Mouse (Mus musculus): Measurements from ENCODE around the gene Sox18. TPM values are rescaled to one million over a fixed set of nuclear protein-coding genes. Genes with fewer than 3 reads are reported as not detected.

Sox18 gene
- total and polyA plus RNA-seq, 3 experiments = 0.04 TPM; not detected in 2

- Histone ChIP-seq H3K9me3 (replicated peaks; ENCODE audit: insufficient read depth, low read length) (no peaks in the 10 kb centered on the region), H3K27ac (ENCODE audit: control insufficient read depth, low read depth, low read length) (no peak overlapping the region), H3K79me2 (ENCODE audit: control insufficient read depth, insufficient read depth, low read length, poor library complexity) (no peaks in the 10 kb centered on the region), H3K9ac (ENCODE audit: control insufficient read depth, low read depth, low read length, poor library complexity, severe bottlenecking) (no peak overlapping the region), H3K4me1 (ENCODE audit: control insufficient read depth in 1 of 2, insufficient read depth in 2 of 2, low read length in 2 of 2) (peaks cover 0 to 4% of the 10 kb centered on the region in 2 experiments; a peak in 1 of 4 replicates), H3K36me3 (ENCODE audit: control insufficient read depth in 1 of 2, insufficient read depth in 2 of 2, low read length in 2 of 2) (peaks cover 5 to 11% of the 10 kb centered on the region in 2 experiments), H3K27me3 (ENCODE audit: control insufficient read depth in 1 of 2, insufficient read depth in 2 of 2, low read length in 2 of 2) (no peaks in the 10 kb centered on the region), H3K4me3 (ENCODE audit: control insufficient read depth in 1 of 2, insufficient read depth in 1 of 2, low read depth in 2 of 2, low read length in 2 of 2) (no peak overlapping the region)
- no peak for DNase-seq (ENCODE audit: low read depth, low spot score)
- TF ChIP-seq RAD21 (IDR thresholded peaks at IDR 0.05; ENCODE audit: low read depth, low read length) (no peak), ZC3H11A (IDR thresholded peaks at IDR 0.05; ENCODE audit: low read depth, low read length) (no peak), TAL1 (IDR thresholded peaks at IDR 0.05; ENCODE audit: low read length) (no peak), ZNF384 (IDR thresholded peaks at IDR 0.05; ENCODE audit: low read depth, low read length) (peak; percentile 58)
These were observed 43.0 kb downstream of the Sox18 start for GRCm38 (mm10) chr2:181628471-181628870.

- Histone ChIP-seq H3K4me3 (ENCODE audit: control insufficient read depth in 1 of 2, insufficient read depth in 1 of 2, low read depth in 2 of 2, low read length in 2 of 2) (no peak overlapping the region), H3K36me3 (ENCODE audit: control insufficient read depth in 1 of 2, insufficient read depth in 2 of 2, low read length in 2 of 2) (peaks cover 5 to 9% of the 10 kb centered on the region in 2 experiments), H3K79me2 (ENCODE audit: control insufficient read depth, insufficient read depth, low read length, poor library complexity) (no peaks in the 10 kb centered on the region), H3K9ac (ENCODE audit: control insufficient read depth, low read depth, low read length, poor library complexity, severe bottlenecking) (no peak overlapping the region), H3K4me1 (ENCODE audit: control insufficient read depth in 1 of 2, insufficient read depth in 2 of 2, low read length in 2 of 2) (peaks cover 0 to 4% of the 10 kb centered on the region in 2 experiments; a peak in 1 of 4 replicates), H3K27me3 (ENCODE audit: control insufficient read depth in 1 of 2, insufficient read depth in 2 of 2, low read length in 2 of 2) (no peaks in the 10 kb centered on the region), H3K9me3 (replicated peaks; ENCODE audit: insufficient read depth, low read length) (no peaks in the 10 kb centered on the region), H3K27ac (ENCODE audit: control insufficient read depth, low read depth, low read length) (no peak overlapping the region)
- DNase-seq (ENCODE audit: low read depth, low spot score) = peak; percentile 39
- TF ChIP-seq SMC3 (IDR thresholded peaks at IDR 0.05; ENCODE audit: low read depth, low read length) = peak; percentile 53
- TF ChIP-seq CTCF (IDR thresholded peaks at IDR 0.05 in 2 of 3, conservative IDR thresholded peaks at IDR 0.05 in 1 of 3; ENCODE audit: control insufficient read depth in 1 of 3, insufficient read depth in 1 of 3, low read depth in 2 of 3, low read length in 3 of 3, poor library complexity in 1 of 3, severe bottlenecking in 1 of 3) = peak; percentile 25 to 57 (median 33); a peak in 5 of 6 replicates
- TF ChIP-seq RAD21 (IDR thresholded peaks at IDR 0.05; ENCODE audit: low read depth, low read length) = peak; percentile 20; the same call in 1 of the 2 replicates
- no peak for TF ChIP-seq ETS1 (IDR thresholded peaks at IDR 0.05; ENCODE audit: low read depth, low read length)
These were observed 48.0 kb downstream of the Sox18 start for GRCm38 (mm10) chr2:181623401-181623800.

Other genes with a start within 250 kb of the Sox18 start
- gene Zbtb46, start 212.2 kb downstream of the Sox18 start, total RNA-seq (2012; rRNA removed) = 0.10 and 0.23 TPM in 2 replicates
- gene Zbtb46, start 212.2 kb downstream of the Sox18 start, polyA plus RNA-seq (2012; ENCODE audit: insufficient read depth in 1 of 2, insufficient read length in 2 of 2, low read depth in 1 of 2, low replicate concordance in 2 of 2, missing spikeins in 1 of 2) = under 1 TPM in 1 of 2 experiments, not detected in 1; 0.64 TPM
- gene Abhd16b, start 178.4 kb downstream of the Sox18 start, total RNA-seq (2012; rRNA removed) = not detected in 2 replicates
- under 1 TPM in 1 of 2 experiments, not detected in 1; 0.08 TPM for gene Abhd16b, start 178.4 kb downstream of the Sox18 start, polyA plus RNA-seq (2012; ENCODE audit: insufficient read depth in 1 of 2, insufficient read length in 2 of 2, low read depth in 1 of 2, low replicate concordance in 2 of 2, missing spikeins in 1 of 2)
- gene Tpd52l2, start 174.5 kb downstream of the Sox18 start, total RNA-seq (2012; rRNA removed) = 88.2 and 99.5 TPM in 2 replicates
- gene Tpd52l2, start 174.5 kb downstream of the Sox18 start, polyA plus RNA-seq (2012; ENCODE audit: insufficient read depth in 1 of 2, insufficient read length in 2 of 2, low read depth in 1 of 2, low replicate concordance in 2 of 2, missing spikeins in 1 of 2) = 100 to 1,000 TPM in 1 of 2 experiments, not detected in 1; 119 TPM
- gene Dnajc5, start 151.2 kb downstream of the Sox18 start, total RNA-seq (2012; rRNA removed) = 50.6 and 51.9 TPM in 2 replicates
- gene Dnajc5, start 151.2 kb downstream of the Sox18 start, polyA plus RNA-seq (2012; ENCODE audit: insufficient read depth in 1 of 2, insufficient read length in 2 of 2, low read depth in 1 of 2, low replicate concordance in 2 of 2, missing spikeins in 1 of 2) = 100 to 1,000 TPM in 1 of 2 experiments, 10 to 100 TPM in 1; 57.9 to 338 TPM
- gene Uckl1, start 86.7 kb downstream of the Sox18 start, total RNA-seq (2012; rRNA removed) = 15.2 and 15.6 TPM in 2 replicates
- gene Uckl1, start 86.7 kb downstream of the Sox18 start, polyA plus RNA-seq (2012; ENCODE audit: insufficient read depth in 1 of 2, insufficient read length in 2 of 2, low read depth in 1 of 2, low replicate concordance in 2 of 2, missing spikeins in 1 of 2) = 10 to 100 TPM in 1 of 2 experiments, not detected in 1; 24.6 TPM
- 56.0 and 58.7 TPM in 2 replicates for gene Prpf6, start 79.8 kb downstream of the Sox18 start, total RNA-seq (2012; rRNA removed)
- 10 to 100 TPM in 1 of 2 experiments, not detected in 1; 69.4 TPM for gene Prpf6, start 79.8 kb downstream of the Sox18 start, polyA plus RNA-seq (2012; ENCODE audit: insufficient read depth in 1 of 2, insufficient read length in 2 of 2, low read depth in 1 of 2, low replicate concordance in 2 of 2, missing spikeins in 1 of 2)
- 13.4 and 15.5 TPM in 2 replicates for gene Zfp512b, start 78.8 kb downstream of the Sox18 start, total RNA-seq (2012; rRNA removed)
- gene Zfp512b, start 78.8 kb downstream of the Sox18 start, polyA plus RNA-seq (2012; ENCODE audit: insufficient read depth in 1 of 2, insufficient read length in 2 of 2, low read depth in 1 of 2, low replicate concordance in 2 of 2, missing spikeins in 1 of 2) = 10 to 100 TPM in 1 of 2 experiments, not detected in 1; 37.6 TPM
- gene Samd10, start 72.4 kb downstream of the Sox18 start, total RNA-seq (2012; rRNA removed) = 0.56 and 0.89 TPM in 2 replicates
- 1 to 10 TPM in 1 of 2 experiments, not detected in 1; 4.6 TPM for gene Samd10, start 72.4 kb downstream of the Sox18 start, polyA plus RNA-seq (2012; ENCODE audit: insufficient read depth in 1 of 2, insufficient read length in 2 of 2, low read depth in 1 of 2, low replicate concordance in 2 of 2, missing spikeins in 1 of 2)
- not detected in 2 replicates for gene Gm29797, start 14.6 kb downstream of the Sox18 start, total RNA-seq (2012; rRNA removed)
- not detected for gene Gm29797, start 14.6 kb downstream of the Sox18 start, polyA plus RNA-seq (2012; ENCODE audit: insufficient read depth in 1 of 2, insufficient read length in 2 of 2, low read depth in 1 of 2, low replicate concordance in 2 of 2, missing spikeins in 1 of 2)
- 6.7 and 7.3 TPM in 2 replicates for gene Tcea2, start 8.7 kb upstream of the Sox18 start, total RNA-seq (2012; rRNA removed)
- gene Tcea2, start 8.7 kb upstream of the Sox18 start, polyA plus RNA-seq (2012; ENCODE audit: insufficient read depth in 1 of 2, insufficient read length in 2 of 2, low read depth in 1 of 2, low replicate concordance in 2 of 2, missing spikeins in 1 of 2) = 10 to 100 TPM in 1 of 2 experiments, not detected in 1; 17.0 TPM
- gene Rgs19, start 22.3 kb upstream of the Sox18 start, total RNA-seq (2012; rRNA removed) = 45.5 and 46.2 TPM in 2 replicates
- gene Rgs19, start 22.3 kb upstream of the Sox18 start, polyA plus RNA-seq (2012; ENCODE audit: insufficient read depth in 1 of 2, insufficient read length in 2 of 2, low read depth in 1 of 2, low replicate concordance in 2 of 2, missing spikeins in 1 of 2) = 100 to 1,000 TPM in 1 of 2 experiments, not detected in 1; 157 TPM
- gene Lkaaear1, start 26.8 kb upstream of the Sox18 start, total RNA-seq (2012; rRNA removed) = not detected in 2 replicates
- gene Lkaaear1, start 26.8 kb upstream of the Sox18 start, polyA plus RNA-seq (2012; ENCODE audit: insufficient read depth in 1 of 2, insufficient read length in 2 of 2, low read depth in 1 of 2, low replicate concordance in 2 of 2, missing spikeins in 1 of 2) = not detected
- 0.04 TPM in 1 of 2 replicates, not detected in the other for gene Oprl1, start 43.4 kb upstream of the Sox18 start, total RNA-seq (2012; rRNA removed)
- under 1 TPM in 1 of 2 experiments, not detected in 1; 0.25 TPM for gene Oprl1, start 43.4 kb upstream of the Sox18 start, polyA plus RNA-seq (2012; ENCODE audit: insufficient read depth in 1 of 2, insufficient read length in 2 of 2, low read depth in 1 of 2, low replicate concordance in 2 of 2, missing spikeins in 1 of 2)
- not detected in 2 replicates for gene Myt1, start 91.7 kb upstream of the Sox18 start, total RNA-seq (2012; rRNA removed)
- gene Myt1, start 91.7 kb upstream of the Sox18 start, polyA plus RNA-seq (2012; ENCODE audit: insufficient read depth in 1 of 2, insufficient read length in 2 of 2, low read depth in 1 of 2, low replicate concordance in 2 of 2, missing spikeins in 1 of 2) = not detected
- gene Pcmtd2, start 166.2 kb upstream of the Sox18 start, total RNA-seq (2012; rRNA removed) = 9.9 and 10.3 TPM in 2 replicates
- gene Pcmtd2, start 166.2 kb upstream of the Sox18 start, polyA plus RNA-seq (2012; ENCODE audit: insufficient read depth in 1 of 2, insufficient read length in 2 of 2, low read depth in 1 of 2, low replicate concordance in 2 of 2, missing spikeins in 1 of 2) = 10 to 100 TPM in 1 of 2 experiments, not detected in 1; 13.6 TPM
- gene Polr3k, start 192.7 kb upstream of the Sox18 start, total RNA-seq (2012; rRNA removed) = 41.2 and 50.3 TPM in 2 replicates
- gene Polr3k, start 192.7 kb upstream of the Sox18 start, polyA plus RNA-seq (2012; ENCODE audit: insufficient read depth in 1 of 2, insufficient read length in 2 of 2, low read depth in 1 of 2, low replicate concordance in 2 of 2, missing spikeins in 1 of 2) = 10 to 100 TPM in 1 of 2 experiments, not detected in 1; 37.6 TPM